Mouse (Mus musculus): ENCODE results near the gene Gm5426.
"Not testable (repeated sequence)": the region's sequence is repeated elsewhere in the genome, so short reads cannot be mapped to it uniquely, and the experiment has no call there.

Gene Gm5426

DNA sequence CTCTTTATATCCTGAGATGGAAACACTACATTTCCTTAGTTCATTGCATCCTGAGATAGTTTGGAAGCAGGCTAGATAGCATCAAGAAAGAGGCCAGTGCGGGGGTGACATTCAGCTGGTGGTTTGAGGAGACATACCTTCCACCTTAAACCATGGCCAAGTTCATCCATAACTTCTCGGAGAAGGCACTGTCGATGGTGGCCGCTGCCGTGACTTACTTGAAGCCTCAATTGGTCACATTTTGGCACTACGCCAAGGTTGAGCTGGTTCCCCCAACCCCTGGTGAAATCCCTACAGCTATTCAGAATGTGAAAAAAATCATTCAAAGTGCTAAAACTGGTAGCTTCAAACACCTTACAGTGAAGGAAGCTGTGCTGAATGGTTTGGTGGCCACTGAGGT lies at the start of gene Gm5426:
Gene Gm5426 (plus strand): TSS at position 153 of the 400 bp plus-strand sequence.
- not testable (repeated sequence) for DNase-seq

DNA sequence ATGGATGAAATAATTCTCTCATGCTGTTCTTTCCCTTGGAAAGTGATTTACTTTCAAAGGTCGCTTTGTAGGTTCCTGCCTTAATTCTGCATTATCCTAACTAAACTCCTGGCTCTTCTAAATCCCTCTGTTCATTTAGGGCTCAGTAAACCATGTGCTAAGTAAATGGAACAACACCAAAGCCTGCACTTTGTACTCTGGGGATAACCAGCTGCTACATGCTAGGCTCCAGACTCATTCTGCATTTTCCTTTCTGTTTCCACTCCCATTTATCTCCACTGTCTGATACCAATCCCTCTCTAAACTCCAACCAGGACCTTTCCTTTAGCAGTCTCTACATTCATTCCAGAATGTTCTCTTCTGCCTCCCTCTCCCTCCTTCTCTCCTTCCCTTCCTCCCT lies 46.7 kb upstream of the Gm5426 start:
- no peak for DNase-seq

DNA sequence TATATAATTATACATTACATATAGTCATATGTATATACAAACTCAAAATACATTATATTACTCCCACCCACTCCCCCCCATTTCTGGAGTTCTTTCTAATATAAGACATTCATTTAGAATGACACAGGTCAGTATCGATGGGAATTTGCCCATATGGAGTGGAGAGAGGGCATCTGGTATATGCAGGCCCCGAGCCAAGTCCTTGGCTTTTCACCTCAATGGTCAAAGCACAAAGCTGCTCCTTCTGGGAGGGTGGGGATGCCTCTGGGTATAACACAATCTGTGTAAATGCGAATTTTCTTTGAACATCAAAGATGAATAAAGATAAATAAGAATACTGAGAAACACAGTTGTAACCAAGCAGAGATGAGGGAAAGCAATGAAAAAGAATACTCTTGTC lies 46.0 kb upstream of the Gm5426 start:
- no peak for DNase-seq

DNA sequence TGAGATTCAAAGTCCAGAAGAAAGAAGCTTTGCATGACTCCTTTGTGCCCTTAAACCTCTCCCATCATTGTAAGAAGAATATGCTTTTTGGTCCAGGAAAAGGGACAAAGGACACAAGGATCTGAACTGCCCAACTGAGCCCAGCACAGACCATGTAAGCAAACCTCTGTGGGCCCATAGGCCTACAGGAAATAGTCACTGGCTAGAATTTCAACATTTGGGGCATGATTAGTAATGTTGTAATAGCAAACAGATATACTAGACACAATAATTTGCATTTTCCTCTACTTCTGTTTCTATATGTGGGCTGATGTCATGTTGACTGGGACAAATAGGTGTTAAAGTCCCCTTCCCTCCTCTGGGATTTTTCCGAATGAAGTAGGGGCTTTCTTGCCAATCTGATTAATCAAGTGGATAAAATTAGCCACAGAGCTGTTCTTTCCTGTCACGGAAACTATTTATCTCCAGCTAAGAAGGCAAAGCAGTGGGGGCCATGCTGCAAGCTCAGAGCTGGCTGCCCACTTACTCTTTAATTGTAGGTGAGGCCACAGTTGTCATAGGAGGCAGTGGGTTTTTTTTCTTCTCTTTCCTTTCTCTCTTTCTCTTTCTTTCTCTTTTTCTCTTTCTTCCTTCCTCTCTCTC lies 42.4 kb upstream of the Gm5426 start:
- DNase-seq = no peak

DNA sequence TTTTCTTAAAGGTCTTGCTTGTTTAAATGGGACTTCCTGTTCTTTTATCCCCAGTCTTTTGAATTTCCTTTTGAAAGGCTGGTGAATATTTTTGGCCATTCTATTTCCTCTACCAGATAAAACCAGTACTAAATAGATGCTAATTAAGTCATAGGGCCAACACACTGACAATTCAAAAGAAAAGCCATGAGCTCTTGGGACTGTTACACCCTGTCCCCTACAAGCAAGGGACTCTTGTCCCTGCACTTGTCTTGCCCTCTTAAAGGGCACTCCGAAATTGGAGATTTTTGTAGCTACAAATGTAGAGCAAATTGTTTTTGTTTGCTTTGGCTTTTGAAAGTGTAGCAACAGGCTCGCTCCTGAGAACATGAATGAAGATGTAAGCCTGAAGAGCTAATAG lies 41.8 kb upstream of the Gm5426 start:
- DNase-seq = no peak

DNA sequence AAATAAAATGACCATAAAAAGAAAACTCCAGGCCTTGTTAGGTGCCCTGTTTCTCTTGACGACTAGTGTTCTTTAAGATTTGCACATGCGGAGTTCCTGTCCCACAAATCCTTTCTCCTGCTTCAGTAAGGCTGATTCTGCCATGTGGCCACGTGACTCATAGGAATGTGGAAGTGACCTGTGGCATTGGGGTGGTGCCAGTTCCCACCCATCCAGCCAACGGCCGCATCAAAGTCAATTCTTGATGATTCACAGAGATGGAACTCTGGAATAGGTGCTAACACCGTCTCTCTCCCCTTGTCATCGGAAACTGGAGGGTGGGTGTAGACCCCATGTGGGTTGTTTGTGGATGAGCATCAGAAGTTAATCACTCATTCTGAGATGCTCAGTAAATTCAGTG lies 39.7 kb upstream of the Gm5426 start:
- DNase-seq = no peak

DNA sequence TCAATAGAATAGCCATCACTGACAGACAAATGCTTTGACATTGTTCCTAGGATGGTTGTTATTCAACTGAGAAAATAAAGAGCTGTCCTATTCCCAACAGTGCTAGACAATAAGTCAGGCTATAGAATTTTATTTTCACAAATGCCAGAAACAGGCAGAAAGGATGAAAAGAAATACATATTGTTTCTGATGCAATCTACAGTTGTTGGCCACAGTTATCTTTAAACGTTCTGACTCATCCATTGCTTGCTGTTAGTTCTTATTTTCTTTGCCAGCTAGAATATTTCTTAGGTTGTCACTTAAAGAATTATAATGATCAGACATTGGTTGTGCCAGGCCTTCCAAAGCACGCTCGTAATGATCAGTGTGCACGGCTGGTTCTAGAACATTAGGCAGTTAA lies 35.4 kb upstream of the Gm5426 start:
- DNase-seq = no peak

DNA sequence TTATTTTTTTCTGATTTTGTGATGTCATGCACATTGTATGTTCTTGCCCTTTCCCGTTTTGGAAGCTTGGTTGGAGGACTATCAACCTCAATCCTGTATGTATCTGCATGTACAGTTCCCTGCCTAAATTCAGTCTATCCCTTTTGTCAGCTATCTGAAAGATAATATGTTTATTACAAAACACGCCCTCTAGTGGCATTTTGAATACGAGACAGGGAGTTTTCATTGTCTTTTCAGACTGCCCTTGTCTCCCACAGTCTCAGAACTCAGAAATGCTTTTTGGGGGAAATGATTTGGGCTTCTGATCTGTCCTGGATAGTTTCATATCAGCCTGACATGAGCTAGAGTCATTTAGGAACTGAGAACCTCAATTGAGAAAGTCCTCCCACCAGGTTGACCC lies 32.2 kb upstream of the Gm5426 start:
- no peak for DNase-seq

DNA sequence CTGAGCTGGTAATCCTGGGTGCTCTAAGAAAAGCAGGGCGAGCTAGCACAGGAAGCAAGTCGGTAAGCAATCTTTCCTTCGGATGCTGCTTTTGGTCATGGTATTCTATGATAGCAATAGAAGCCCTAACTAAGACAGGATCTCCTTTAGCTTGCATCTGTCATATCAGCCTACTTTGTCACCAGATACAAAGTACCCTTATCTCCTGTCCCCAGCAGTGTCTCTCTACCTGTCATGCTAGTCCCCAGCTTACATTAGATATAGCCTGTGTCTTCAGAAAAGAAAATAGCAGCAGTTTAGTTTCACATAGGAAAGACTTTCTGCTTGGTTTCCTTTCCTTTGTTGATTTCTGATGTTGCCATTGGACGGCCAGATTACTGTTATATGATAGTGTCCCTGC lies 31.8 kb upstream of the Gm5426 start:
- DNase-seq = no peak

DNA sequence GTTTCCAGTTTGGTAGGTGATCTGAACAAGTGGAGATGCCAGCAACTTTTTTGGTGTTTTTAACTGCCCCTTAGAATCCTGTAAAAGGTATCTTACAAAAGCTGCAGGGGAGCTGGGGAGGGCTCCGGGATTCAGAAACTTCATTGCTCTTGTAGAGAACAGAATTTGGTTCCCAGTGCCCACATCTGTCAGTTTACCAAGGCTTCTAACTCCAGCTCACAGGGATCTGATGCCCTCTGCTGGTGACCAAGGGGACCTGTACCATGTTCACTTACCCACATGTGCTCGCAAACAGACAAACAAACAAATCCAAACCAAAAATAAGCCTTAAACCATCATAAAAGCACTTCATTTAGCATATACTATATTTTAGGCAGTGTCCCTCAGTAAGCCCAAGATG lies 31.3 kb upstream of the Gm5426 start:
- DNase-seq = no peak

DNA sequence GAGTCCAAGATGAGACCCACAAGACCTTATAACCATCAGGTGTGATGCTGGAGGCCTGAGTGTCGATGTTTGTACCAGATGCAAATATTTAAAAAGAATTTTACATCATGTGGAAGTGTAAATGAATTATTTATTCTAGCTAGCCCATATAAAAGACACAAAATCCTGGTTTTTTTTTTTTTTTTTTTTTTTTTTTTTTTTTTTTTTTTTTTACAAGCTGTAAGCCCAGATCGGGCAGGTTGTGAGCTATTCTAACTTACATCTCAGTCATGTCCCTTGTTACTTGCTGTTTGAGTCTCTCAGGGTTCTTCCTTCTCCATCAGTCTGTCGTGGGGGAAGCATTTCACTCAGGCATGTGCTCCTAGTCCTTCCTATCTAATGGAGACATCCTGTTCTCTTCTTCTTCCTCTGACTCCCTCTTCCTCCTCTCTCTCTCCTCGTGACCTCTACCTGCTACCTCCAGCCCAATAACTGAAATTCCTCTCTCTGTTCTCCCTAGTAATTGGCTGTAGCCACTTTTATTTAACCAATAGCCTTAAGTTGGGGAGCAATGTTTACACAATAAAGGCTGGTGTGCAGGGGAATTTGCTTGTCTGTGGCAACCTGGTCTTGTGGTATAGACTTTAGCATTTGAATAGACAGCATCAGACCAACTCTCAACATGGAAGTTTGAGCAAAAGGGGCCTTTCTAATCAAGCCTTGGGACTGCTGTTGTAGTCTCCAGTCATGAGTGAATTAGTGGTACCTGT lies 29.3 kb upstream of the Gm5426 start:
- DNase-seq = no peak

DNA sequence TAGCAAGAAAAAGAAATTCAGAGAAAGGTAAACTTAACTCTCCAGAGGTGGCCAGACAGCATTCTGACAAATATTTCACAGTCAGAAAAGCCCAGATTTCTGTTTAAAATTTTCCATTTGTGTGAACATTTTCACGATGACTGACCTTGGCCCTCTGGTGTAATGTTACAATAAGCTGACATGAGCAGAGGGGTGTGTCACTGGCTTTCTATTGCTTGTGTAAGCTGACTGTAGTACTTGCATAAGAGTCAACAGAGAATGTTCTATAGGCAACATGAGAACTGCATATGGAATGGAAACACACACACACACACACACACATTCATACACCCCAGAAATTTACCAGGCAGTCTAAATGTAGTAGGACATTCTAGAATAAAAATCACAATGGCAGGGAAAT lies 28.6 kb upstream of the Gm5426 start:
- no peak for DNase-seq

DNA sequence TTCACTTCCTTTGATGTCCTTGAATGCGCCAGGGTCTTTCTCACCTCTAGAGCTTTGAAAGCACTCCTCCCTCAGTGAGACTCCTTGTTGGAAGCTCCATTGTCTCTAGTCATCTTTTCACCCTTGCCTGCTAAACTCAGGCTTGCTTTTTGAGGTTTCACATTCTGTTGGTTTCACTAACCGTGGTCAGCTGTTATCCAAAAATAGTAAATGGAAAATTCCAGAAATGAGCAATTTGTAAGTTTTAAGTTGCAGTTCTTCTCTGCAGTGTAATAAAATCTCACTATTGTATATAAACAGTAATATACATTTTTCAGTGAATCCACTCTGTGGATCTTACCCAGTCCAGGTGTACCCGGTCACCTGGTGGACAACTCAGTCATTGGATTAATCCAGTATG lies 21.1 kb upstream of the Gm5426 start:
- no peak for DNase-seq

DNA sequence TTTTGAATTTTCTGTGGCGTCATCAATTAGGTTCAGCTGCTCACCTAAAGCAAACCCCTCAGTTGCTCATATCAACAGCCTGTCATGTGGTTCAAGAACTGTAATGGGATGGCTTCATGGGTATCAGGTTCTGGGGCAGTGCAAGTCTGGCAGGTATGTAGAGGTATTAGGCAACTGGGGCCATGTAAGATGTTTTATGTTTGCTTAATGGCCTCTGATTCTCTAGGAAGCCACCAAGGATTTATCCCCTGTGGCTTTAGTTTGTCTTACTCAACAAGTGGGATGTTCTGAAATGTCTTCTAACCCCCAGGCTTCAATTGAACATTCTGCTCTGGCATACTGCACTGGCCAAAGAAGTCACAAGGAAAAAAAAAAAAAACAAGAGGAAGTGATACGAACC lies 15.6 kb upstream of the Gm5426 start:
- DNase-seq = no peak

DNA sequence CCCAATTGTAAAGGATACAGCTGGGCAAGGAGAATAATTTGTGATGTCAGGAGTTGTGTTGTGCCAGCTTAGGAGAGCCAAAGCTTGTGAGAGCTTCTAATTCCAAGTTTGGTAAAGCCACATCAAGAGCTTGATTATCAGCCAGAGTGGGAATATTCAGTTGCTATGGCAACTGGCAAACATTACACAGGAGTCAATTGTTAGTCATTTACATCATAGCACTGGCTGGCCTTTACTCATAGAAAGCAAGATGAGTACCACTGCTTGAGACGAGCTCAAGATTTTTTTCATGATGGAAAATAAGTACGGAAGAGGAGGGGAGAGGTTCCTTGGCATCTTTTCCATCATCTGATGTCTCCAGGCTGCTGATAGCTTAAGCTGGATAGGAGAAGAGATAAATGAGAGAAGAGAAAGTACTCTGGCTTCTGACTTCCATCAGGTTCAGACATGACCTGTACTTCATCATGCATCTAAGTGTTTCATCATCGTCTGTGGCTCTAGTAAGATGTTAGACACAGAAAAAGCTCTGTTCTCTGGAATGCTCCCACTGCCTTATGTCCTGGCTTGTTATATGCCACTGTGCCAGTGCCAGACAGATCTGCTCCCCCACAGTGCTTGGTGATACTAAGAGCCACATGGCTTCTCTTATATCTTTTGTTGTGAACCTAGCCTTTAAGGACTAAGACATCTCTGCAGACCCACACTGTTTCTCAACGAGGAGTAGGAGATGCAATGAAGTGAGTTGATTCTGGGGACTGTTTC lies 15.0 kb upstream of the Gm5426 start:
- DNase-seq = no peak

DNA sequence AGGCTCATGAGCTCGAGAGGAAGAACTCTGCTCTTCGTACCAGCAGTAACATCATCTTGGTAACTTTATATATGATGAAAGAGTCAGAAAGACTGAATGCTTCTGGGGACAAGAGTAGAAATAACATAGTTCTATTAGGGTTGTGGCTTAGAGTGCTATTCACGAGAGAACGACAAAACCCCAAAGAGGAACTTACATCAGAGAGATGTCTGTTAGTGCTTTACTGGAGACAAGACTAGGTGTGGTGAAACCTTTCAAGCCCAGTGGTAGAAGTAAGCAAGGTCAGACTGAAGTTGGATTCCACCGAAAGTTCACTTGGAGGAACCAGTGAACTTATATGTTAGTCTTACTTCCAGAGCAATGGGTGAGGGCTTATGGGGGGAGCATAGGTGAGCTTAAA lies 12.5 kb upstream of the Gm5426 start:
- no peak for DNase-seq

DNA sequence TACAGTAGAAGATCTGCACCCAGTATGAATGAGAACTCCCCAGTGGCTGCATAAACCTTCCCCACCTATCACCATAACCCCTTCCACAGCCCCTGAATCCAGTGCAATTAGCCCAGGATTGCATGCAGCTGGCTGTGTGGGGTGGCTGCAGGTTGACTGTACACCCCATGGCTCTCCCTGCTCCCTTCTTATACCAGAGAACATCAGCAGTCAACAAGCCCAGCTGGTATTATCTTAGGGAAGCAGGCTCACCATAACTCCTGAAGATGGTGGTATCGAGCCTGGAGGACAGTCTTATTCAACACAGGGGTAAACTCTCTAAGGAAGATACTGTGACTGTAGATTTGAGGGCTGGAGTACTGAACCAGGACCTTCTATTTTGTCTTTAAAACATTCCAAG lies 12.1 kb upstream of the Gm5426 start:
- no peak for DNase-seq

DNA sequence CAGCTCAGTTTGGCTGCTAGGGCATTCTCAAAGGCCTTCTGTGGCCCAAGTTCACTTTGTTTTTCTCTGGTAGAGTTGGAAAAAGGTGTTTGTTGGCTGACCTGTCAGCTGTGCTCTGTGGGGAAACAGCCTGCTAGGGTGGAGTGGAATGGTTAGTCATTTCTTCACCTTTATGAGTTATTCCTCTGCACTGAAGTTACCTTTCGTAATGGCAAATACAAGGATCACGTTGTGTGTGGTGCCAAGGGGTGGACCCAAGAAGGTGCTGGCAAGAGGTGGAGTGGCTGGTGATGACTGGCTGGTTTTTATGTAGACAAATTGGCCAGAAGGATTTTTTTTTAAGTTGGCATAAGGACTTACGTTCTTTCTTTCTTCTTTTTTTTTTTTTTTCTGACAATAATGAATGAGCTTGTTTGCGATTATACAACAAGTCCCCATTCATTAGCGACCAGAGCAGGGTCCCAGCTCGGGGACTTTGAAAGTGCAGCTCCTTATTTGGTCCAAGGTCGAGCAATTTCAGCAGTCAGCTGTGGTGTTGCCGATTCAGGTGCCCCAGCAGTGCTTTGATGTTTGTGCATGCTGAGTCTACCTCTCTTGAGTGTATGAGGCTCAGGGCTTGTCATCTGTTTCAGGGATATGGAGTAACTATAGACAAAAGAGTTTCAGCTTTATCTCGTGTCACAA lies 10.5 kb upstream of the Gm5426 start:
- peak; percentile 83 for DNase-seq

DNA sequence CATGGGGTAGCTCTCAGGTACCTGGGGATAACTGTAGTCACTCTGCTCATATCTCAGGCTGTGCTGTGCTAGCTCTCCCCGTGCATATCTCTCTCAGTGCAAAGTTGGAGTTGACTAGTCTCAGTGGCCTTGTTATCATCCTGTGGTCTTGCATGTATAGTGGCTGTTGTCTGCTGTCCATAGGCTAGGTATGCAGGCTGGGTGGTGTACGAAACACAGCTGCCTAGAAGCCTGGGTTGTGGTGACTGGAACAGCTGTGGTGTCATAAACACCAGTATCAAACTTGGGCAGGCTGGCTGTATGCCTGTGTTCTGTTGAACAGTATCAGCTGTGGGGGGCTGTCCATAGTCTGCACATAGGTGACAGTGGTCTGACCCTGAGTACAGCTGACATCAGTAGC lies 7.2 kb upstream of the Gm5426 start:
- no peak for DNase-seq

DNA sequence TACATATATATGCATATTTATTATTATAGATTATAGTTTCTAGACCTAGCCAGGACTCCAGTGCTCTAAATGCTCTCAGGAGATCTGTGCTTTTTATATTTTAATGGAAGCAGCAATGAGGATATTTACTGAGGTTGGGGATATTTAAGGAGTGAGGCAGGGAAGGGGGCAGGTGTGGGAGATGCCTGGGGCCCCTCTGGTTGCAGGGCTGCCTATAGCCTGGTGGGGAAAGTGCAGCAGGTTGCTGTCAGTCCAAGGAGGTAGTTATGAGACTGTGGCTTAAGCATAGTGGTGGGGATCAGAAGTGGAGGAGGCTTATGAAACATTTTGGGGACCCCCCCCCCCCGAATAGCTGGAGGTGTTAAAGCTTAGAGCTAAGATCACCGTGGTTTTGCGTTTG lies 6.0 kb upstream of the Gm5426 start:
- no peak for DNase-seq

DNA sequence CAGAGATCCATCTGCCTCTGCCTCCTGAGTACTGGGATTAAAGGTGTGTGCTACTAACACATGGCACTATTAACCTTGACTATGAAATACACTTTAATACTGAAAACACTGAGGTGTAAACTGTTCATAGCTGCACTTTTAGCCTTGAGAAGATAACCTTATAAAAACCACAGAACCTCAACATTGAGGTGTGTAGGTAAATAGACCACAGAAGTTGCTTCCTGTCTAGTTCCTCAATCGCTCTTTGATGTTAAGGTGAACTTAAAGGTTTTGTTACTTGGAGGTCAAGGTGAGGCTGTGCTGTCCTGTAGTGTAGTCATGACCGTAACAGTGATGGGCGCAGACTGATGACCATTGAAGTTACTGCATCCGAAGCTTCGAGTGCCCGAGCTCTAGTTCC lies 5.3 kb upstream of the Gm5426 start:
- no peak for DNase-seq

DNA sequence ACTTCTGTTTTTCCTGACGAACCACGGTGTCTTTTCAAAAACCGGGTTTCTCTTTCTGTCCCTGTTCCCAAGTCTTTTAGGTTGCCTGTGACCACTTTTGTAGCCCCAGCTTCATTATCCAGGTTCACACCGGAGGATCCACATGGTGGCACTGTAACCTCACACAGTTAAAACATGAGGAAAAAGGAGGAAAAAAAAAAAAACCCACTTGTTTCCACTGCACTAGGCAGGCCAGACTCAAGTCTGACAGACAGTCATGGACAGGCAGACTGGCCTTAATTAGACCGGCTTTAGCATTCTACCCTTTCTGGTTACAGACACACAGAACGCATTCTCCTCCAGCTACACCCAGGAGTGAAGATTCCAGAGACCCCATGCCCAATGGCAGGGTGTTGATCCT lies 4.2 kb upstream of the Gm5426 start:
- peak; percentile 53 for DNase-seq

DNA sequence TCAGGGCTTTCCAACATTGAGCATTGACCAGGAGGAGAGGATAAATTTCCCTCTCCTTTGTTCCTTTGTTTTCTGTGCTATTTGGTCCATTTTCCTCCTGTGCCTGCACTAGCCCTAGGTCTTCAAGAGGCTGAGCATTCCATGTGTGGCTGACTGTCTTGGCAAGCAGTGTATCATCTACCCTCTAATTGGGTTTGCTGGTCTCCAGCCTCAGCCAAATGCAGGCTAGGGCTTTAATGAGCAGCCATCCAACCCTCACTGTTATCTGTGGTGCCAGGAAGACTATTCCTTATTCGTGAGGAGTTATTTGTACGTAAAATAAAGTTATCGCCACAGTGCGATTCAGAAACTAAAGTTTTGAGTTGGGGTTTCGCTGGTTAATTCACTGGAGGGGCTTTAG lies 2.2 kb downstream of the Gm5426 start:
- DNase-seq = no peak

DNA sequence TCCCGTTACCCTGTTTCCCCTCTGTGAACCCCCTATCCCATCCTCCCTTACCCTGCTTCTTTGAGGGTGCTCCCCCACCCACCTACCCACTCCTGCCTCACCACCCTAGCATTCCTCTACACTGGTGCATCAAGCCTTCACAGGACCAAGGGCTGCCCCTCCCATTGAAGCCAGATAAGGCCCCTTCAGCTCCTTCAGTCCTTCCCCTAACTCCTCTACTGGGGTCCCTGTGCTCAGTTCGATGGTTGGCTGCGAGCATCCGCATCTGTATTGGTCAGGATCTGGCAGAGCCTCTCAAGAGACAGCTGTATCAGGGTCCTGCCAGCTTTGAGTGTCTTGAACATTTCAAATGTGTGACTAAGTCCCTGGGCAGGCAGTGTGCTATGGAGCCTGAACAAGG lies 2.9 kb downstream of the Gm5426 start:
- DNase-seq = not testable (repeated sequence)

All from kidney, adult 9 months (tissue).